Mouse (Mus musculus) forebrain, postnatal 0 days (tissue): Measurements from ENCODE around the gene Cabin1. TPM values are rescaled to one million over a fixed set of nuclear protein-coding genes. Genes with fewer than 3 reads are reported as not detected.
A peak's percentile ranks its signal among the peaks of the same experiment; 100 is the strongest.

Source experiments
- ATAC-seq: fragments of 200-750 bp; cut with Nextera tagmentation; 2 replicates; pipeline ENCODE4 v1.8.0; 2017; ENCODE audit warnings: mild to moderate bottlenecking, moderate library complexity
- DNase-seq: peaks from one replicate; pipeline ENCODE4 v3.0.0-alpha.2; 2015
- H3K27ac ChIP-seq: fragments of 300-500 bp; sonication (generic); 2 replicates; pipeline ENCODE4 v1.5.1; 2014; ENCODE audit warnings: low read depth, mild to moderate bottlenecking, antibody characterized with exemption, low read length, moderate library complexity, mixed read lengths
- H3K27me3 ChIP-seq: fragments of 300-500 bp; sonication (generic); 2 replicates; pipeline ENCODE4 v1.6.1; 2014; ENCODE audit warnings: mild to moderate bottlenecking, low read length, mixed read lengths; ENCODE audit not compliant: insufficient read depth
- H3K36me3 ChIP-seq: fragments of 300-500 bp; sonication (generic); 2 replicates; pipeline ENCODE4 v1.6.1; 2014; ENCODE audit warnings: mild to moderate bottlenecking, moderate library complexity; ENCODE audit not compliant: insufficient read depth
- H3K4me1 ChIP-seq: fragments of 300-500 bp; sonication (generic); 2 replicates; pipeline ENCODE4 v1.6.1; 2014; ENCODE audit warnings: antibody characterized with exemption; ENCODE audit not compliant: insufficient read depth
- H3K4me2 ChIP-seq: fragments of 300-500 bp; sonication (generic); 2 replicates; pipeline ENCODE4 v1.6.1; 2014; ENCODE audit warnings: low read depth, mild to moderate bottlenecking, moderate library complexity
- H3K4me3 ChIP-seq: fragments of 300-500 bp; sonication (generic); 2 replicates; pipeline ENCODE4 v1.5.1; 2014; ENCODE audit warnings: low read depth, low read length, mixed read lengths
- H3K9ac ChIP-seq: fragments of 300-500 bp; sonication (generic); 2 replicates; pipeline ENCODE4 v1.6.1; 2014; ENCODE audit warnings: mild to moderate bottlenecking
- H3K9me3 ChIP-seq: fragments of 300-500 bp; sonication (generic); 2 replicates; pipeline ENCODE4 v1.6.1; 2016; ENCODE audit warnings: low read length
- CTCF ChIP-seq: sonication (generic); IDR thresholded peaks from 2 replicates; pipeline ENCODE4 v1.5.1; 2016; ENCODE audit warnings: antibody characterized with exemption, control low read depth, low read depth
- WGBS: fragments of 180-500 bp; shearing (Covaris S2); extraction: QIAGEN DNeasy Blood & Tissue Kit; methylation state at CpG from one replicate; pipeline ENCODE4 v1.1.7; 2014; 5-methylcytosine and 5-hydroxymethylcytosine counted together
- polyA plus RNA-seq: library from polyadenylated mRNA; unstranded; fragments of >200 nt; fragmentation: Nextera tagmentation; extraction: Ambion mirVana; gene quantifications from 2 replicates; pipeline ENCODE4 v1.2.1, GENCODE M21; 2015
- total RNA-seq: library from RNA; depleted of rRNA; stranded (reverse); fragments of >200 nt; gene quantifications from 2 replicates; pipeline ENCODE4 v1.2.3, GENCODE M21; 2014

The Cabin1 gene
- total and polyA plus RNA-seq, 2 experiments from 2014 or later = 28.0 to 85.5 TPM

- no peak overlapping the region for H3K4me2 ChIP-seq
- no peaks in the 10 kb centered on the region for H3K4me1 ChIP-seq
- no peaks in the 10 kb centered on the region for H3K9me3 ChIP-seq
- no peak overlapping the region for H3K4me3 ChIP-seq
- no peak for TF ChIP-seq CTCF
- no peak overlapping the region for H3K9ac ChIP-seq
- ATAC-seq = no peak
- 94% methylated on average over 4 of the region's 4 CpGs for WGBS
- DNase-seq = no peak
- no peaks in the 10 kb centered on the region for H3K27me3 ChIP-seq
- peaks cover 93% of the 10 kb centered on the region for H3K36me3 ChIP-seq
- no peak overlapping the region for H3K27ac ChIP-seq
Measured at GRCm38 (mm10) chr10:75654053-75654452, 110.1 kb downstream of the Cabin1 start.

- Histone ChIP-seq H3K4me2 (no peak overlapping the region), H3K27me3 (no peaks in the 10 kb centered on the region), H3K9ac (no peak overlapping the region), H3K4me1 (no peaks in the 10 kb centered on the region), H3K4me3 (no peak overlapping the region), H3K27ac (no peak overlapping the region), H3K9me3 (no peaks in the 10 kb centered on the region), H3K36me3 (peaks cover 89% of the 10 kb centered on the region)
- 92% methylated on average over 16 of the region's 16 CpGs for WGBS
- ATAC-seq (no peak), DNase-seq (no peak)
- no peak for TF ChIP-seq CTCF
Measured at GRCm38 (mm10) chr10:75651381-75652068, 112.6 kb downstream of the Cabin1 start.

- 93% methylated on average over 6 of the region's 6 CpGs for WGBS
- peaks cover 89% of the 10 kb centered on the region for H3K36me3 ChIP-seq
- H3K4me3 ChIP-seq = no peak overlapping the region
Measured at GRCm38 (mm10) chr10:75650306-75650902, 113.7 kb downstream of the Cabin1 start.

GRCm38 (mm10) chr10:75649406-75649995, 114.6 kb downstream of the Cabin1 start:
- DNase-seq = no peak
- Histone ChIP-seq H3K9me3 (no peaks in the 10 kb centered on the region), H3K27ac (no peak overlapping the region), H3K9ac (no peak overlapping the region), H3K4me2 (no peak overlapping the region), H3K36me3 (peaks cover 85% of the 10 kb centered on the region), H3K4me1 (no peaks in the 10 kb centered on the region), H3K4me3 (no peak overlapping the region), H3K27me3 (no peaks in the 10 kb centered on the region)
- 92% methylated on average over 4 of the region's 4 CpGs for WGBS
- no peak for ATAC-seq
- no peak for TF ChIP-seq CTCF

More at GRCm38 (mm10) chr10:75650306-75650902, 113.7 kb downstream of the Cabin1 start:
- ATAC-seq (no peak), DNase-seq (no peak)
- H3K27ac ChIP-seq = no peak overlapping the region
- no peak overlapping the region for H3K9ac ChIP-seq
- no peak for TF ChIP-seq CTCF
- no peaks in the 10 kb centered on the region for H3K27me3 ChIP-seq
- no peaks in the 10 kb centered on the region for H3K9me3 ChIP-seq
- H3K4me1 ChIP-seq = no peaks in the 10 kb centered on the region
- H3K4me2 ChIP-seq = no peak overlapping the region

- Histone ChIP-seq H3K4me3 (no peak overlapping the region), H3K4me2 (no peak overlapping the region), H3K9ac (no peak overlapping the region), H3K4me1 (no peaks in the 10 kb centered on the region), H3K27ac (no peak overlapping the region), H3K9me3 (no peaks in the 10 kb centered on the region), H3K36me3 (peaks cover 80% of the 10 kb centered on the region), H3K27me3 (no peaks in the 10 kb centered on the region)
- WGBS = 95% methylated on average over 7 of the region's 7 CpGs
- DNase-seq (no peak), ATAC-seq (no peak)
- no peak for TF ChIP-seq CTCF
Measured at GRCm38 (mm10) chr10:75649001-75649400, 115.1 kb downstream of the Cabin1 start.

GRCm38 (mm10) chr10:75648091-75648490, 116.0 kb downstream of the Cabin1 start:
- peaks cover 71% of the 10 kb centered on the region for H3K36me3 ChIP-seq
- no peak for TF ChIP-seq CTCF

GRCm38 (mm10) chr10:75647362-75647761, 116.8 kb downstream of the Cabin1 start:
- H3K4me3 ChIP-seq = no peak overlapping the region
- peak; percentile 47 for ATAC-seq
- no peak overlapping the region for H3K9ac ChIP-seq
- no peak for TF ChIP-seq CTCF
- no peaks in the 10 kb centered on the region for H3K9me3 ChIP-seq
- peak; percentile 46 for DNase-seq
- H3K27me3 ChIP-seq = no peaks in the 10 kb centered on the region
- H3K36me3 ChIP-seq = peaks cover 64% of the 10 kb centered on the region
- no peak overlapping the region for H3K4me2 ChIP-seq
- H3K27ac ChIP-seq = no peak overlapping the region
- H3K4me1 ChIP-seq = 0 out of 2 replicates have a peak, but pooled peaks cover 6% of the 10 kb centered on the region
- 61% methylated on average over 3 of the region's 3 CpGs for WGBS

More at GRCm38 (mm10) chr10:75648091-75648490, 116.0 kb downstream of the Cabin1 start:
- Histone ChIP-seq H3K9me3 (no peaks in the 10 kb centered on the region), H3K9ac (no peak overlapping the region), H3K4me2 (no peak overlapping the region), H3K4me1 (0 out of 2 replicates have a peak, but pooled peaks cover 6% of the 10 kb centered on the region), H3K27me3 (no peaks in the 10 kb centered on the region), H3K4me3 (no peak overlapping the region), H3K27ac (no peak overlapping the region)
- WGBS = 87% methylated on average over 6 of the region's 6 CpGs
- ATAC-seq (no peak), DNase-seq (no peak)
